Mouse (Mus musculus) embryonic fibroblast, embryonic 13.5 days (primary cell): ENCODE measurements around the gene Cacna2d4.

Experiments
- CTCF ChIP-seq: IDR thresholded peaks from 2 replicates; pipeline ENCODE4 v1.5.1; 2011; ENCODE audit warnings: mild to moderate bottlenecking, control low read depth, low read length, moderate library complexity, borderline replicate concordance; ENCODE audit not compliant: insufficient read depth
- POLR2A ChIP-seq: IDR thresholded peaks from 2 replicates; pipeline ENCODE4 v1.6.1; 2011; ENCODE audit warnings: low read depth, mild to moderate bottlenecking, control low read depth, low read length, moderate library complexity

GRCm38 (mm10) chr6:119336124-119336523, 99.8 kb downstream of the Cacna2d4 start:
- TF ChIP-seq POLR2A = no peak
- TF ChIP-seq CTCF = no peak
